Mouse (Mus musculus) intestine, postnatal 0 days (tissue): ENCODE measurements around the gene Cdca7l. TPM values are rescaled to one million over a fixed set of nuclear protein-coding genes. Genes with fewer than 3 reads are reported as not detected.

ENCODE experiments used
- ATAC-seq: fragments of 200-750 bp; cut with Nextera tagmentation; 2 replicates; pipeline ENCODE4 v1.8.0; 2017; ENCODE audit warnings: mild to moderate bottlenecking, moderate TSS enrichment, moderate library complexity
- H3K27ac ChIP-seq: fragments of 300-500 bp; sonication (generic); 2 replicates; pipeline ENCODE4 v1.5.1; 2014; ENCODE audit warnings: mild to moderate bottlenecking, low read depth, low read length, moderate library complexity
- H3K27me3 ChIP-seq: fragments of 300-500 bp; sonication (generic); replicated peaks from 2 replicates; pipeline ENCODE4 v1.6.1; 2014; ENCODE audit warnings: low read length, mixed read lengths; ENCODE audit not compliant: control insufficient read depth, insufficient read depth
- H3K36me3 ChIP-seq: fragments of 300-500 bp; sonication (generic); 2 replicates; pipeline ENCODE4 v1.6.1; 2014; ENCODE audit warnings: mild to moderate bottlenecking, moderate library complexity; ENCODE audit not compliant: control insufficient read depth, insufficient read depth
- H3K4me1 ChIP-seq: fragments of 300-500 bp; sonication (generic); replicated peaks from 2 replicates; pipeline ENCODE4 v1.6.1; 2014; ENCODE audit warnings: antibody characterized with exemption, low read length, mixed read lengths; ENCODE audit not compliant: control insufficient read depth, insufficient read depth
- H3K4me2 ChIP-seq: fragments of 300-500 bp; sonication (generic); replicated peaks from 2 replicates; pipeline ENCODE4 v1.6.1; 2014; ENCODE audit warnings: low read depth, mild to moderate bottlenecking, moderate library complexity
- H3K4me3 ChIP-seq: fragments of 300-500 bp; sonication (generic); 2 replicates; pipeline ENCODE4 v1.5.1; 2014; ENCODE audit warnings: low read depth, low read length
- H3K9ac ChIP-seq: fragments of 300-500 bp; sonication (generic); 2 replicates; pipeline ENCODE4 v1.6.1; 2014; ENCODE audit warnings: mild to moderate bottlenecking, low read depth, low read length
- H3K9me3 ChIP-seq: fragments of 300-500 bp; sonication (generic); 2 replicates; pipeline ENCODE4 v1.6.1; 2016; ENCODE audit warnings: mixed run types; ENCODE audit not compliant: control insufficient read depth
- CTCF ChIP-seq: sonication (generic); IDR thresholded peaks from 2 replicates; pipeline ENCODE4 v1.5.1; 2016; ENCODE audit warnings: low read depth, mild to moderate bottlenecking, control low read depth, antibody characterized with exemption, moderate library complexity
- WGBS: fragments of 180-500 bp; shearing (Covaris S2); extraction: QIAGEN DNeasy Blood & Tissue Kit; methylation state at CpG from one replicate; pipeline ENCODE4 v1.1.7; 2014; 5-methylcytosine and 5-hydroxymethylcytosine counted together
- polyA plus RNA-seq: library from polyadenylated mRNA; unstranded; fragments of >200 nt; fragmentation: Nextera tagmentation; extraction: Ambion mirVana; gene quantifications from 2 replicates; pipeline ENCODE4 v1.2.1, GENCODE M21; 2015

The Cdca7l gene
- polyA plus RNA-seq, 1 experiment from 2014 or later, result 8.2 TPM

DNA sequence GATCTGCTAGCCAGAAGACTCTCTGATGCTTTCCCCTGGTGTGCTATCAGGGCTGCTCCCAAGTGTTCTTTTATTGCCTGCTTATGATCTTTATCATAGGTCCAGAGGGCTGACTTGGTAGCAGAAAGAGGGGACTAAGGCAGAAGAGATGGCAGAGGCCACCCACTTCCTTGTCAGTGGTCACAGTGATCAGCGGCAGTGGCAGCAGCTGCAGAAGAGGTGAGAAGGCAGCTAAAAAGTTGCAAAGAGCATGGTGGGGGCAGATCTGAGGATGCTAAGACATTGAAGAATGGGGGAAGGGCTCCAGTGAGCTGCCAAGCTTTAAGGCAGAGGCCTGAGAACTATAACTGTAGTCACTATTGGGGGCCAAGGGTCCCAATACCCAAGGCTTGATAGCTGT is 17.3 kb downstream of the Cdca7l start:
- Histone ChIP-seq H3K36me3 (no peaks in the 10 kb centered on the region), H3K27ac (no peak overlapping the region), H3K4me3 (no peak overlapping the region), H3K9ac (no peak overlapping the region), H3K27me3 (no peaks in the 10 kb centered on the region), H3K4me2 (no peak overlapping the region), H3K4me1 (no peaks in the 10 kb centered on the region), H3K9me3 (no peaks in the 10 kb centered on the region)
- no peak for TF ChIP-seq CTCF
- WGBS, result 55% methylated on average over 1 of the region's 1 CpGs
- no peak for ATAC-seq

DNA sequence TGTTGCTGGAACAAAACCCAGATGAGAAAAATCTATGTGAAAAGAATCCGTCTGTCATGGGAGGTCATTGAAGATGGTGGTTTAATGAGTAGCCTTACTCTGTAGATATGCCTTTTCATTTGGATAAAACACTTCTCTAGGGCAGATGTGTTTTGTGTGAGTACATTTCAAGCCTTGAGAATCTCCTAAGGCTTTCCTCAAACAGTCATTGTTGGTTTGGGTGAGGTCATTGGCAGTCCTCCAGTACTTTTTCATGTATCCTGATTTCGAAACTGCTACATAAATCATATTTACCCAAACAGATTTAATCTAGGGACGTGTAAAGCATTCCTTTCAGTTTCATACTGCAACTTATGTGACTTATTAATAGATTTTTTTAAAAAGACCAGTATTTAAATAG is 24.3 kb downstream of the Cdca7l start:
- Histone ChIP-seq H3K36me3 (no peaks in the 10 kb centered on the region), H3K4me2 (no peak overlapping the region), H3K9me3 (no peaks in the 10 kb centered on the region), H3K27me3 (no peaks in the 10 kb centered on the region), H3K4me3 (no peak overlapping the region), H3K9ac (no peak overlapping the region), H3K4me1 (no peaks in the 10 kb centered on the region), H3K27ac (no peak overlapping the region)
- TF ChIP-seq CTCF, result no peak
- ATAC-seq, result no peak
- WGBS, result 35% methylated on average over 3 of the region's 3 CpGs

DNA sequence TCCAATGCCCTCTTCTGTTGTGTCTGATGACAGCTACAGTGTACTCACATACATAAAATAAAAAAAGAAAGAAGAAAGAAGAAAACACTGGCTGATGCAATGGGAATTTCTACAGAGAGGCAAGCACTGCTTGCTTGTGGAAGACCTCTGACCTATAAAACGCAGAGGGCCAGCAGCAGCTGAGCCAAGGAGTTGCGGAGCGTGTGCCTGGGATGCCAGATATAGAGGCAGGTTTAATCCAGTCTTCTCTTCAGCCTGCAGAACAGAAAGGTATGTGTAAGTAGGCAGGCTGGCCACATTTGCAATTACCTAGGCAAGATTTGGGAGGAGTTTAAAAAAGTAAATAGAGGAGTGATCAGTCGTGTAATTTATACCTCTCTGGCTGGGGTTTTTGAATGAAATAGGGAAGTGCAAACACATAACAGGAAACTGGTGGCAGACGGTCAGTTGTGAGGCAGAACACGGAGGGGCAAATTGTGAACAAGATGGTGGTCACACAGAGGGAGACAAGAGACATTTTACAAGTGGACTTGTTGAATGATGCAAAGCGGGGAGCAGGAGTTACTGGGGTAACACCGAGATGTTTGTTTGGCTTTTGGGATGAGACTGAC is 27.4 kb downstream of the Cdca7l start:
- H3K4me1 ChIP-seq, result no peaks in the 10 kb centered on the region
- no peak overlapping the region for H3K9ac ChIP-seq
- no peak overlapping the region for H3K4me2 ChIP-seq
- no peak overlapping the region for H3K4me3 ChIP-seq
- H3K9me3 ChIP-seq, result no peaks in the 10 kb centered on the region
- no peaks in the 10 kb centered on the region for H3K36me3 ChIP-seq
- WGBS, result 41% methylated on average over 8 of the region's 8 CpGs
- no peak overlapping the region for H3K27ac ChIP-seq
- H3K27me3 ChIP-seq, result no peaks in the 10 kb centered on the region
- ATAC-seq, result no peak
- TF ChIP-seq CTCF, result no peak

DNA sequence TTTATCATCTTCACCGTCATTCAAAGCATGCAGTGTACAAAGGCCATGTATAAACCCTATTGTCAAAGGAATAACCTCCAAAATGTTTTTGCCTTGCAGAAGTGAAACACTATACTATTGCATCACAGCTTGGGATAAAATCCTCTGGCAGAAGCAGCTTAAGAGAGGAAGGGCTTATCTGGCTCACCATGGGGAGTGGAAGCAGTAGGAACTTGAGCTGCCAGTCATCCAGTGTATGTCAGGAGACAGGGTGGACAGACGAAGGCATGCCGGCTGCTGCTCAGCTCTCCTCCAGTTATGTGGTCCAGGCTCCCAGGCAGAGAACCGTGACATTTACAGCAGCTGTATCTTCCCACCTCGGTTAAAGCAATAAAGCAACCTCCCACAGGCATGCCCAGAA is 28.1 kb downstream of the Cdca7l start:
- 37% methylated on average over 5 of the region's 5 CpGs for WGBS
- no peak for ATAC-seq
- TF ChIP-seq CTCF, result no peak

DNA sequence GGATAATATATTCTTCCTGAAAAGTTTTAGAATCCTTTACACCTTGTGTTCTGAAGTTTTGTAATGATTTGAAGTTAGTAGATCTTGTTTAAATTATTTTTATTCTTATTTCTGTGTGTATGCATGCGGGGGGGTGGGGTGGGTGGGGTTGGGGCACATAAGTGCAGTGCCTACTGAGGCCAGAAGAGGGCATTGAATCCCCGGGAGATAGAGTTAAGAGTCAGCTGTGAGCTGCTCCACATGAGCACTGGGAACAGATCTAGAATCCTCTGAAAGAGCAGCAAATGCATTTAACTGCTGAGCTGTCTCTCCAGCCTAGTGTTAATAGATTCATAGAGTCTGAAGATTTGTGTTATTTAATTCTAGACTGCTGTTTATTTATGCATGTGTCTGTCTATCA is 30.6 kb downstream of the Cdca7l start:
- Histone ChIP-seq H3K4me3 (no peak overlapping the region), H3K36me3 (no peaks in the 10 kb centered on the region), H3K4me2 (no peak overlapping the region), H3K27me3 (no peaks in the 10 kb centered on the region), H3K9me3 (no peaks in the 10 kb centered on the region), H3K9ac (no peak overlapping the region), H3K27ac (no peak overlapping the region), H3K4me1 (no peaks in the 10 kb centered on the region)
- no peak for ATAC-seq
- 87% methylated on average over 2 of the region's 2 CpGs for WGBS
- no peak for TF ChIP-seq CTCF

More for the DNA sequence above, 28.1 kb downstream of the Cdca7l start:
- no peaks in the 10 kb centered on the region for H3K36me3 ChIP-seq
- H3K4me1 ChIP-seq, result no peaks in the 10 kb centered on the region
- H3K9ac ChIP-seq, result no peak overlapping the region
- H3K9me3 ChIP-seq, result no peaks in the 10 kb centered on the region
- H3K4me2 ChIP-seq, result no peak overlapping the region
- H3K27ac ChIP-seq, result no peak overlapping the region
- H3K27me3 ChIP-seq, result no peaks in the 10 kb centered on the region
- H3K4me3 ChIP-seq, result no peak overlapping the region

DNA sequence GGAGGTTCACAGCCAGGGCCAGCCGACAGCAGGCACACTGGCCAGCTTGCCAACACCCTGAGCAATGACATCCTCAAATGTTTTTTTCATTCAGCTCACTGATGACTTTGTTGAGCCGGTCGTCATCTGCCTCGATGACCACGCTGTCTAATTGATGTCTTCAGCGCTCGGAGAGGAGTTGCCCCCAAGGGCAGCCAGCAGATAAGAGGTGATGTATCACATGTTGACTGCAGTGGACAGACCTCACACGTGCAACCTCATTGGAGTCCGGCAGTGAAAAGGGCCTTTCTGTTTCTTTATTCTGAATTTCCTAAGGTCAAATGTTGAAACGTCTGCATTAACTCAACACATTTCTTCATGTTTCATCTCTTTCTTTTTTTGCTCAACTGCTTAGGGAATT is 31.3 kb downstream of the Cdca7l start:
- H3K4me2 ChIP-seq, result no peak overlapping the region
- WGBS, result 48% methylated on average over 10 of the region's 10 CpGs
- no peaks in the 10 kb centered on the region for H3K4me1 ChIP-seq
- H3K9me3 ChIP-seq, result no peaks in the 10 kb centered on the region
- H3K27ac ChIP-seq, result no peak overlapping the region
- H3K36me3 ChIP-seq, result no peaks in the 10 kb centered on the region
- no peak overlapping the region for H3K4me3 ChIP-seq
- no peak overlapping the region for H3K9ac ChIP-seq
- ATAC-seq, result no peak
- no peak for TF ChIP-seq CTCF
- H3K27me3 ChIP-seq, result no peaks in the 10 kb centered on the region

DNA sequence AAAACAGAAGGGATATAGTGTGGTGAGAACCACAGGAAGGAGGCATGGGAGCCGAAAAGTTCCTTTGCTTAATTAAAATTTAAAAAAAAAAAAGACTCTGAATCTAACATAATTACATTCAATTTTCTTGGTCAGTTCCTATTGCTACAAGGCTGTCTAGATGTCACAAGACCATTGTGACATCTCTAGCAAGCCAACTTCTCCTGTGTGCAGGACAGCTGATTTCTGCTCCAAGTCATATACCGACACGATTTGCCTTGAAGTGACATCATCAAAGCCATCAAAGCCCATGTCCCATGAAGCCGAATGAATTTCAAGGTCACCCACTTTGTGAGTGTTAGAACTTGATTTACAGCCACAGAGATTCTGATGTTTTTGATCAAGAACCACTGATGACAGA is 33.3 kb downstream of the Cdca7l start:
- no peak for TF ChIP-seq CTCF
- Histone ChIP-seq H3K4me3 (no peak overlapping the region), H3K4me2 (no peak overlapping the region), H3K36me3 (no peaks in the 10 kb centered on the region), H3K9ac (no peak overlapping the region), H3K9me3 (no peaks in the 10 kb centered on the region), H3K27me3 (no peaks in the 10 kb centered on the region), H3K4me1 (no peaks in the 10 kb centered on the region), H3K27ac (no peak overlapping the region)
- ATAC-seq, result no peak
- WGBS, result 82% methylated on average over 4 of the region's 4 CpGs
